Mouse (Mus musculus) heart, embryonic 14.5 days (tissue): ENCODE data around the gene Iqcd. TPM values are rescaled to one million over a fixed set of nuclear protein-coding genes. Genes with fewer than 3 reads are reported as not detected.

Experiments
- ATAC-seq: fragments of 200-750 bp; cut with Nextera tagmentation; 2 replicates; pipeline ENCODE4 v1.8.0; 2017; ENCODE audit warnings: low read depth, moderate TSS enrichment; ENCODE audit not compliant: insufficient number of reproducible peaks, insufficient read depth, low FRiP score
- H3K27ac ChIP-seq, 2 experiments: fragments of 200-500 bp in 1 of 2; fragments of 300-500 bp in 1 of 2; sonication (generic) in 1 of 2; replicated peaks in 1 of 2; 2 replicates each; pipeline ENCODE4 v1.5.1; 2012 to 2014; ENCODE audit warnings: low read depth in 2 of 2, low read length in 2 of 2, control low read depth in 1 of 2, mild to moderate bottlenecking in 1 of 2, mixed read lengths in 1 of 2; ENCODE audit not compliant: control insufficient read depth in 1 of 2, insufficient read depth in 1 of 2
- H3K27me3 ChIP-seq: fragments of 300-500 bp; sonication (generic); 2 replicates; pipeline ENCODE4 v1.6.1; 2014; ENCODE audit warnings: mild to moderate bottlenecking, low read length, control low read depth; ENCODE audit not compliant: control insufficient read depth, insufficient read depth
- H3K36me3 ChIP-seq: fragments of 300-500 bp; sonication (generic); 2 replicates; pipeline ENCODE4 v1.6.1; 2014; ENCODE audit warnings: mild to moderate bottlenecking, control low read depth, low read length, mixed read lengths; ENCODE audit not compliant: control insufficient read depth, insufficient read depth
- H3K4me1 ChIP-seq, 2 experiments: fragments of 200-500 bp in 1 of 2; fragments of 300-500 bp in 1 of 2; sonication (generic) in 1 of 2; 2 replicates each; pipeline ENCODE4 v1.6.1; 2012 to 2014; ENCODE audit warnings: low read length in 2 of 2, control low read depth in 1 of 2, mixed read lengths in 1 of 2; ENCODE audit not compliant: control insufficient read depth in 2 of 2, insufficient read depth in 2 of 2
- H3K4me2 ChIP-seq: fragments of 300-500 bp; sonication (generic); 2 replicates; pipeline ENCODE4 v1.6.1; 2014; ENCODE audit warnings: mild to moderate bottlenecking, low read length
- H3K4me3 ChIP-seq, 2 experiments: fragments of 200-500 bp in 1 of 2; fragments of 300-500 bp in 1 of 2; sonication (generic) in 1 of 2; 2 replicates each; pipeline ENCODE4 v1.5.1; 2012 to 2014; ENCODE audit warnings: low read length in 2 of 2, mild to moderate bottlenecking in 2 of 2, control low read depth in 1 of 2, low read depth in 1 of 2, moderate library complexity in 1 of 2; ENCODE audit not compliant: control insufficient read depth in 1 of 2, insufficient read depth in 1 of 2
- H3K9ac ChIP-seq: fragments of 300-500 bp; sonication (generic); 2 replicates; pipeline ENCODE4 v1.6.1; 2014; ENCODE audit warnings: mild to moderate bottlenecking, low read length
- H3K9me3 ChIP-seq: fragments of 300-500 bp; sonication (generic); 2 replicates; pipeline ENCODE4 v1.6.1; 2016; ENCODE audit warnings: low read length, control low read depth; ENCODE audit not compliant: control insufficient read depth
- WGBS: fragments of 180-500 bp; shearing (Covaris S2); extraction: QIAGEN DNeasy Blood & Tissue Kit; methylation state at CpG from one replicate; pipeline ENCODE4 v1.1.7; 2014; 5-methylcytosine and 5-hydroxymethylcytosine counted together
- polyA plus RNA-seq: library from polyadenylated mRNA; unstranded; fragments of >200 nt; fragmentation: Nextera tagmentation; extraction: Ambion mirVana; gene quantifications from 2 replicates; pipeline ENCODE4 v1.2.1, GENCODE M21; 2014

Gene Iqcd
- polyA plus RNA-seq, 1 experiment from 2014 or later: 0.43 TPM

DNA sequence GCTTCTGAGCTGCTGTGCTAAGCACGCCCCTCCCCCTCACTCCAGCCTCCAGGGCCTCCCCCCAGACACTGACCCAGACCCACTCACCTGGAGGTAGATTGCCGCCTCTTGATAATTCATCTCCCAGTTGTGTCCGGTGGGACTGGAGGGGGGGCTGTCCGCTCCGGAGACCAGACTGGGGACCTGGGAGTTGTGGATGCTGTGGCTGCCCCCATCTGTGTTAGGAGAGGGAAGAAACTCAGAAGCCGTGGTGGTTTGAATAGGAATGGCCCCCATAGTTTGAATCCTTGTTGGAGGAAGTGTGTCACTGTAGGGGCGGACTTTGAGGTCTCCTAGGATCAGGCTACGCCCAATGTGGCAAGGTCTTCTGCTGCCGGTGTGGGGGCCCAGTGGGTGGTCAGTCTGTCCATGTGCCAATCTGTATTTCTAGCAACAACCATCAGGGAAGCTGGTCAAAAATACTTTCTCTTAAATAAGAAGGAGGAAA, 28.6 kb upstream of the Iqcd start:
- Histone ChIP-seq H3K4me1 (peaks cover 19 to 26% of the 10 kb centered on the region in 2 experiments), H3K9ac (no peak overlapping the region), H3K4me2 (no peak overlapping the region), H3K4me3 (no peak overlapping the region), H3K27me3 (no peaks in the 10 kb centered on the region), H3K9me3 (no peaks in the 10 kb centered on the region), H3K36me3 (peaks cover 21% of the 10 kb centered on the region), H3K27ac (0 out of 4 replicates have a peak overlapping the region, but pooled peaks of 1 of the 2 experiments have one; percentile 53)
- ATAC-seq: no peak
- WGBS: 74% methylated on average over 9 of the region's 9 CpGs

- Histone ChIP-seq H3K27me3 (no peaks in the 10 kb centered on the region), H3K4me3 (no peak overlapping the region)
These were observed 28.1 kb upstream of the Iqcd start for GRCm38 (mm10) chr5:120560616-120561311.

DNA sequence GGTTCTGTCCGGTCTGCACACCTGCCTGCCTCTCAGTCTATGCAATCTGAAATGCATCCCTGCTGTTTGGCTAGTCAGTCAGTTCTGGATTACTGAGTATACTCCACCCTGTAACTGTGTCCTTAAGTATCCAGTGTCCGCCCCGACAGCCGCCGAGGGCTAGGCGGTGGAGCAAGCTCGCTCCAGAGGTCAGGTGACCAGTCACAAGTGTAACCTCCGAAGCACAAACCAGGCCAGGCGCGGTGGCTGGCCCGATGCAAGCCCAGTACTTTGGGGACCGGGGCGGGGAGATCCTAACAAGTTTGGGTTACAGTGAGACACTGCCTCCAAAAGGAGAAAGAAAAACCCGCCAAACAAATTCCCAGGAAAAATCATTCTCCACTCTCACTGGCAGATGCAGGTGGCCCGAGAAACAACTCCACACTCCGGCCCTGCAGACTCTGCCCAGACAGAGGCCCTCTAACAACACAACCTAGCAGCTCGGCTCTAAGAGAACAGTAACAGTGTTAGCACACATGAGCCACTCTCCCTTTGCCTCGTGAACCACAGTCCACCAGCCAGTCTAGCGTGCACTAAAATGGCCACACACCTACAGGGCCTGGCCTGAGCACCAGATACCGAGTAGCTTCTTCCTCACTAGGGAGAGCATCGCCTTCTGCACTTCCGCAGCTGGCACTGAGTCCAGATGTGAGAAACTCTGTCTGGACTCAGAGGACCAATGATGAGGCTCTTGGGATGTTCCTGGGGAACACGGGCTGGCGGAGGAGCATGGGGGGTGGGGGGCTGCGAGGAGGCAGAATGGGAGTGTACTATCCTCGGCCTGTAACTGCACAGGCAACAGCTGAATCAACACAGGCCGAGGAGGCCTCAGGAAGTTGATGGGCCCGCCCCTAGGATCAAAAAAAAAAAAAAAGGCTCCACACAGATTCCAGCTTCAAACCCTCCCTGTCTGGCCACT, 25.6 kb upstream of the Iqcd start:
- Histone ChIP-seq H3K4me1 (peaks cover 50 to 54% of the 10 kb centered on the region in 2 experiments), H3K4me3 (no peak overlapping the region), H3K9ac (peak overlapping the region; percentile 23; the same call in 1 of the 2 replicates), H3K27me3 (no peaks in the 10 kb centered on the region), H3K27ac (peak overlapping the region; percentile 44 to 56), H3K4me2 (no peak overlapping the region; the same call in 1 of the 2 replicates), H3K36me3 (no peaks in the 10 kb centered on the region), H3K9me3 (no peaks in the 10 kb centered on the region)
- peak; percentile 70 for ATAC-seq
- WGBS: 39% methylated on average over 28 of the region's 28 CpGs

More at GRCm38 (mm10) chr5:120560616-120561311, 28.1 kb upstream of the Iqcd start:
- 33% methylated on average over 15 of the region's 16 CpGs for WGBS
- H3K9me3 ChIP-seq: no peaks in the 10 kb centered on the region
- peaks cover 15% of the 10 kb centered on the region for H3K36me3 ChIP-seq
- no peak overlapping the region for H3K9ac ChIP-seq
- H3K27ac ChIP-seq: peak overlapping the region in 1 of 2 experiments; percentile 53; a peak in 1 of 4 replicates
- peaks cover 25 to 30% of the 10 kb centered on the region in 2 experiments for H3K4me1 ChIP-seq
- H3K4me2 ChIP-seq: peak overlapping the region; percentile 37
- no peak; the same call in 1 of the 2 replicates for ATAC-seq

DNA sequence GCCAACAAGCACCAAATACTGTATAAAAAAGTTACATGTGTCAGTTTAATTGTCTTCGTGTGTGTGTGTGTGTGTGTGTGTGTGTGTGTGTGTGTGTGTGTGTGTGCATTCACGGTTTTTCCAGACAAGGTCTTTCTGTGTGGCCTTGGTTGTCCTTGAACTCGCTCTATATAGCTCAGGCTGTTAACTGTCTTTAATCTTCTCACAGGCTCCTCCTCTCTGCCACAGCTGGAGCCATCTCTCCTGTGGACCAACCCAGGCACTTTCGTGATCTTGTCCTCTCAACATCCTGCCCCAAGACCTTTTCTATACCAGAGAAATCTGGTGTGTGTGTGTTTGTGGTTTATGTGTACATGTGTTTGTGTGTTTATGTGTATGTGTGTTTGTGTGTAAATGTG, 24.9 kb upstream of the Iqcd start:
- no peaks in the 10 kb centered on the region for H3K27me3 ChIP-seq
- ATAC-seq: no peak
- no peak overlapping the region for H3K9ac ChIP-seq
- H3K4me3 ChIP-seq: no peak overlapping the region
- no peaks in the 10 kb centered on the region for H3K9me3 ChIP-seq
- 27% methylated on average over 4 of the region's 4 CpGs for WGBS
- no peak overlapping the region for H3K4me2 ChIP-seq
- no peaks in the 10 kb centered on the region for H3K36me3 ChIP-seq
- peaks cover 53 to 59% of the 10 kb centered on the region in 2 experiments for H3K4me1 ChIP-seq
- H3K27ac ChIP-seq: peak overlapping the region; percentile 40 to 56; a peak in 1 of 4 replicates

DNA sequence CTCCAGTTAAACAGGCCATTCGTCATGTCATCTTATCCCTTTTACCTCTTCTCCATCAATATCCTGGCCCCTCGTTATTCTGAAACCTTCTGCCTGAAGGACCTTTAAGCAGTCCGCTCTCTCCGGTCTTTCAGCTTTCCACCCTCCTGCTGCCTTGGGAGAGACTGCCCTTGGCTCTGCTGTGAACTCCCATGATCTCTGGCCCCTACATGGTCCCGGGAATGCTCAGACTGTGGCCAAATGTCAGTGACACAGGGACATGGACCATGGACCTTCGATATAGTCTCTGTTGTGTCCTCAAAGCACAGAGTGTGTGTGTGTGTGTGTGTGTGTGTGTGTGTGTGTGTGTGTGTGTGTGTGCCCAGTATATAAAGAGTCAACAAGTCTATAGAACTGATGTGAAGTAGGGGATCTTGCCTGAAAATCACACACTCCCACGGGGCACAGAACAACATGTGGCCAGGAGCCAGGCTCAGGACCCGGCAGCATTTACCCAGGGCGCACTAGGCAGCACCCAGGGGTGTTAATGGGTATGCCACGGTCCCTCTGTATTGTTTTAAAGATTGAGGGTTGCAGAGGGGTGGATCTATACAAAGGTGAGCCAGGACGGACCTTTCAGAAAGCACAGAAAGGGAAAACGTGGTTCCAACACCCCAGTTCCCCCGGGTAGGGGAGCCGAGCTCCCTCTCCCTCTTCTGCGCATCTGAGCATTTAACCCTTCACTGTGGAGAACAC, 23.5 kb upstream of the Iqcd start:
- Histone ChIP-seq H3K36me3 (no peaks in the 10 kb centered on the region), H3K27ac (peak overlapping the region; percentile 42 to 71; a peak in 3 of 4 replicates), H3K4me3 (no peak overlapping the region), H3K4me1 (peaks cover 57 to 63% of the 10 kb centered on the region in 2 experiments), H3K4me2 (no peak overlapping the region), H3K9ac (peak overlapping the region; percentile 9; the same call in 1 of the 2 replicates), H3K9me3 (no peaks in the 10 kb centered on the region), H3K27me3 (no peaks in the 10 kb centered on the region)
- no peak for ATAC-seq
- 64% methylated on average over 15 of the region's 15 CpGs for WGBS

DNA sequence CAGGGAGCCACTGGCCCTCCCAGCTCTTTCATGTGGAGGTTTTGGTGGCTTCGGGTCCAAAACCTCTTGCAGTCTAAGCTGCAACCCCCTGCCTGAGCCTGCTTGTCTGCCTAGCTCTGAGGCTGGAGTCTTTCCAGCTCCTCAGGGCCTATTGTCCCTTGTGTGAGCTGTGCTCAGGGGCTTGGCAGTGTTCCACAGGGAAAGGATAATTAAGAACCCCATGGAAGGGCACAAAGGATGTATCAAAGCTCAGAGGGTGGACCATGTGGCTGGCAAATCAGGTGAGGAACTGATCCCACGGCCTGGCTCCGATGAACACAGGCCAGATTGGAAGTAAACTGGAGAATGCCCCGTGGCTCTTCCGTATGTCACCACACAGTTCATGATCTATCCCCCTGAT, 22.7 kb upstream of the Iqcd start:
- H3K4me2 ChIP-seq: no peak overlapping the region
- H3K36me3 ChIP-seq: no peaks in the 10 kb centered on the region
- H3K4me1 ChIP-seq: peaks cover 61 to 63% of the 10 kb centered on the region in 2 experiments
- peak overlapping the region; percentile 9; the same call in 1 of the 2 replicates for H3K9ac ChIP-seq
- WGBS: 64% methylated on average over 5 of the region's 5 CpGs
- no peak overlapping the region for H3K4me3 ChIP-seq
- H3K9me3 ChIP-seq: no peaks in the 10 kb centered on the region
- peak overlapping the region; percentile 42 to 71 for H3K27ac ChIP-seq
- no peaks in the 10 kb centered on the region for H3K27me3 ChIP-seq
- ATAC-seq: no peak
